Mouse (Mus musculus) yolk sac, embryonic 10.5 days (tissue): ENCODE data around the gene Pm20d1.
A peak's percentile ranks its signal among the peaks of the same experiment; 100 is the strongest.
"Not testable (repeated sequence)": the region's sequence is repeated elsewhere in the genome, so short reads cannot be mapped to it uniquely, and the experiment has no call there.

ENCODE experiments used
- DNase-seq: peaks from one replicate; pipeline ENCODE4 v3.0.0-alpha.2; 2017; ENCODE audit warnings: low spot score

The Pm20d1 gene

GRCm38 (mm10) chr1:131794591-131794990 is 2.6 kb upstream of the Pm20d1 start:
- DNase-seq = no peak

GRCm38 (mm10) chr1:131795171-131795570 is 2.0 kb upstream of the Pm20d1 start:
- DNase-seq = no peak

- no peak for DNase-seq
Measured at GRCm38 (mm10) chr1:131800001-131800400, 2.8 kb downstream of the Pm20d1 start.

GRCm38 (mm10) chr1:131801071-131801470 is 3.9 kb downstream of the Pm20d1 start:
- no peak for DNase-seq

GRCm38 (mm10) chr1:131802652-131803051 is 5.5 kb downstream of the Pm20d1 start:
- no peak for DNase-seq

- DNase-seq = no peak
Measured at GRCm38 (mm10) chr1:131804166-131804565, 7.0 kb downstream of the Pm20d1 start.

GRCm38 (mm10) chr1:131808986-131809385 is 11.8 kb downstream of the Pm20d1 start:
- no peak for DNase-seq

- DNase-seq = no peak
Measured at GRCm38 (mm10) chr1:131809651-131810050, 12.5 kb downstream of the Pm20d1 start.

- DNase-seq = no peak
Measured at GRCm38 (mm10) chr1:131811393-131811792, 14.2 kb downstream of the Pm20d1 start.

GRCm38 (mm10) chr1:131812006-131812405 is 14.8 kb downstream of the Pm20d1 start:
- no peak for DNase-seq

- DNase-seq = no peak
Measured at GRCm38 (mm10) chr1:131812631-131813295, 15.6 kb downstream of the Pm20d1 start.

GRCm38 (mm10) chr1:131813731-131814130 is 16.6 kb downstream of the Pm20d1 start:
- DNase-seq = no peak

- DNase-seq = no peak
Measured at GRCm38 (mm10) chr1:131814191-131814590, 17.0 kb downstream of the Pm20d1 start.

GRCm38 (mm10) chr1:131816886-131817285 is 19.7 kb downstream of the Pm20d1 start:
- no peak for DNase-seq

GRCm38 (mm10) chr1:131820353-131820752 is 23.2 kb downstream of the Pm20d1 start:
- DNase-seq = not testable (repeated sequence)

- DNase-seq = no peak
Measured at GRCm38 (mm10) chr1:131820887-131821328, 23.7 kb downstream of the Pm20d1 start.

GRCm38 (mm10) chr1:131822292-131822691 is 25.1 kb downstream of the Pm20d1 start:
- no peak for DNase-seq

GRCm38 (mm10) chr1:131822856-131823492 is 25.8 kb downstream of the Pm20d1 start:
- DNase-seq = no peak

GRCm38 (mm10) chr1:131823563-131823962 is 26.4 kb downstream of the Pm20d1 start:
- DNase-seq = no peak

- no peak for DNase-seq
Measured at GRCm38 (mm10) chr1:131824528-131825181, 27.5 kb downstream of the Pm20d1 start.

- DNase-seq = no peak
Measured at GRCm38 (mm10) chr1:131827207-131827786, 30.1 kb downstream of the Pm20d1 start, which contains the start of gene Slc41a1. TSS of gene Slc41a1 (plus strand) at chr1:131827493.

- DNase-seq = peak; percentile 95
Measured at GRCm38 (mm10) chr1:131827787-131828258, 30.6 kb downstream of the Pm20d1 start.
